Mouse (Mus musculus) midbrain, embryonic 10.5 days (tissue): ENCODE results near the gene Ube2j2. TPM values are rescaled to one million over a fixed set of nuclear protein-coding genes. Genes with fewer than 3 reads are reported as not detected.

ENCODE experiments used
- DNase-seq: peaks from one replicate; pipeline ENCODE4 v3.0.0-alpha.2; 2017; ENCODE audit warnings: low spot score
- H3K27ac ChIP-seq: fragments of 300-500 bp; sonication (generic); replicated peaks from 2 replicates; pipeline ENCODE4 v1.5.1; 2016; ENCODE audit warnings: mild to moderate bottlenecking
- H3K27me3 ChIP-seq: fragments of 300-500 bp; sonication (generic); 2 replicates; pipeline ENCODE4 v1.6.1; 2016; ENCODE audit warnings: low read depth, mild to moderate bottlenecking; ENCODE audit not compliant: poor library complexity, severe bottlenecking
- H3K36me3 ChIP-seq: fragments of 300-500 bp; sonication (generic); 2 replicates; pipeline ENCODE4 v1.6.1; 2016; ENCODE audit warnings: mild to moderate bottlenecking, moderate library complexity
- H3K4me1 ChIP-seq: fragments of 300-500 bp; sonication (generic); 2 replicates; pipeline ENCODE4 v1.6.1; 2016
- H3K4me3 ChIP-seq: fragments of 300-500 bp; sonication (generic); 2 replicates; pipeline ENCODE4 v1.5.1; 2016; ENCODE audit warnings: mild to moderate bottlenecking, moderate library complexity
- H3K9me3 ChIP-seq: fragments of 300-500 bp; sonication (generic); replicated peaks from 2 replicates; pipeline ENCODE4 v1.6.1; 2016; ENCODE audit warnings: mild to moderate bottlenecking
- WGBS: fragments of 180-500 bp; shearing (Covaris S2); methylation state at CpG from one replicate; pipeline ENCODE4 v1.1.7; 2016; 5-methylcytosine and 5-hydroxymethylcytosine counted together
- polyA plus RNA-seq: library from polyadenylated mRNA; unstranded; fragments of >200 nt; fragmentation: Nextera tagmentation; extraction: Ambion mirVana; gene quantifications from 2 replicates; pipeline ENCODE4 v1.2.1, GENCODE M21; 2016

Ube2j2 gene
- polyA plus RNA-seq, 1 experiment from 2014 or later: 161 TPM

- 0 out of 2 replicates have a peak overlapping the region, but pooled peaks have one; percentile 9 for H3K27ac ChIP-seq
- H3K9me3 ChIP-seq: 0 out of 2 replicates have a peak, but pooled peaks cover 3% of the 10 kb centered on the region
- no peaks in the 10 kb centered on the region for H3K27me3 ChIP-seq
- H3K36me3 ChIP-seq: no peaks in the 10 kb centered on the region
- no peak for DNase-seq
- 45% methylated on average over 6 of the region's 6 CpGs for WGBS
- peaks cover 9% of the 10 kb centered on the region for H3K4me1 ChIP-seq
- no peak overlapping the region for H3K4me3 ChIP-seq
Observed at GRCm38 (mm10) chr4:155972651-155973050, 29.0 kb downstream of the Ube2j2 start.

DNA sequence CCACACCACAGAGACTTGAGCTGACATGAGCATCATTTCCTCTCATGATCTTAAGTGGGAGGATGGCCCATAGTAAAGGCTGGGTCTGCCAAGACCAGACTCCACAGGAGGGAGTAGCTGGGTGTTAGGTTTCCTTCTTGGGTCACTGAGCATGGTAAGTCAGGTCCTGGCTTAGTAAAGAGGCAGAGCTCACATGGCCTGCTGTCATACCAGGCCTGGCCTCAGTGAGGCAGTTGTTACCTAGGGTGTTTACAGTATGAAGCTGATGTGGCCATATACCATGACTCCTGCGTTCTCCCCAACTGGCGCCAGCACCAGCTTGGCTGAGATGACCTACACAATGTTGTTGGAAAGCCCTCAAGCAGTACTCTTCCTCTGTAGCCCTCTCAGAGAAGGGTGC lies 29.6 kb downstream of the Ube2j2 start:
- Histone ChIP-seq H3K4me3 (no peak overlapping the region), H3K9me3 (0 out of 2 replicates have a peak, but pooled peaks cover 3% of the 10 kb centered on the region), H3K27me3 (no peaks in the 10 kb centered on the region), H3K36me3 (no peaks in the 10 kb centered on the region), H3K4me1 (peaks cover 9% of the 10 kb centered on the region), H3K27ac (0 out of 2 replicates have a peak overlapping the region, but pooled peaks have one; percentile 9)
- WGBS: 80% methylated on average over 2 of the region's 2 CpGs
- no peak for DNase-seq

DNA sequence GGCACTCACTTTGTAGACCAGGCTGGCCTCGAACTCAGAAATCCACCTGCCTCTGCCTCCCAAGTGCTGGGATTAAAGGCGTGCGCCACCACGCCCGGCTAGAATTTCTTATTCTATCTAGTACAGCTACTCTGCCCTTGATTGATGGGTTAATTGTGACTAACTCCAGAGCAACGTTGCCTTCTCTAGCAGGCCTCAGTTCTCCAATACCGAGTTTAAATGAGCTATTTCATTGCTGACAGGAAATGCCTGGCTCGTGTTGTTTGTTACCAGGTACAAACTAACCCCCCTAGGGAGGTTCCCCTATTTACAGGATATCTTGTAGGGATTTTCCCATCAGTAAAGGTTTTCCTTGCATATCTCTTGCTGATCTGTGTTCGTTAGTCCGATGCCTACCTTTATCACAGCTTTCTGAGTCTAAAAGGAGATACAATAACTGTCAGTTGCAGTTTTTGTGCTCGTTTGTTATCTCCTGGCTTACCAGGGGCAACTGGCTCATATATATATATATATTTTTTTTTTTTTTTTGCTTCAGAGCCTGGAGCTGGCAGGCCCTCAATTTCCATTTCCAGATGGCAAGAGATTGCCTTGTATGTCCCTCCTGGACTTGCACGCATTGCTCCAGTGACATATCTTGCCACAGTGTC lies 37.9 kb downstream of the Ube2j2 start:
- DNase-seq: no peak
- whole genome bisulfite sequencing: 84% methylated on average over 12 of the region's 12 CpGs

DNA sequence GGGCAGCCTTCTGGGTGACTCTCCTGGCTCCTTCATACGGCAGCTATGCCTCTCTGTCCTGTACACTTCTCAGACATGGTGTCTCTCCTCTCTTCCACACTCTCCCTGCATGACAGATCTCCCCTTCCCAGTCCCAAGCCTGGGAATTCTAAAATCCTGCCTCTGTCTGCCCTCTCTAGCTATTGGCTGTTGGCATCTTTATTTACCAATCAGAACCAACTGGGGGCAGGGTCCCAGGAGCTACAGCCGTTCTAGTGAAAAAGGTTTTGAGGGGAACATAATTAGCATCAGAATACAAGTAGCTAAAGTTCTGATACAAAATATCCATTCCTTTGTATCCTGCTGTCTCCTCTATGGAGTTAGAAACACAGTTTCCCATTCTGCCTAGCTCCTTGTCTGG lies 40.2 kb downstream of the Ube2j2 start:
- WGBS: 13% methylated on average over 2 of the region's 2 CpGs

More for the DNA sequence above, 37.9 kb downstream of the Ube2j2 start:
- Histone ChIP-seq H3K4me1 (peaks cover 8% of the 10 kb centered on the region), H3K27ac (no peak overlapping the region), H3K4me3 (no peak overlapping the region), H3K9me3 (0 out of 2 replicates have a peak, but pooled peaks cover 3% of the 10 kb centered on the region), H3K36me3 (no peaks in the 10 kb centered on the region), H3K27me3 (no peaks in the 10 kb centered on the region)

GRCm38 (mm10) chr4:155991211-155991907 lies 47.7 kb downstream of the Ube2j2 start:
- peak overlapping the region; percentile 96 for H3K27ac ChIP-seq
- no peaks in the 10 kb centered on the region; the same call in 1 of the 2 replicates for H3K9me3 ChIP-seq
- H3K4me3 ChIP-seq: peak overlapping the region; percentile 85
- H3K27me3 ChIP-seq: no peaks in the 10 kb centered on the region
- H3K4me1 ChIP-seq: peaks cover 30% of the 10 kb centered on the region
- WGBS: 91% methylated on average over 22 of the region's 22 CpGs
- peak; percentile 17 for DNase-seq
- peaks cover 26% of the 10 kb centered on the region for H3K36me3 ChIP-seq

More for the DNA sequence above, 40.2 kb downstream of the Ube2j2 start:
- Histone ChIP-seq H3K4me3 (no peak overlapping the region), H3K27me3 (no peaks in the 10 kb centered on the region), H3K4me1 (peaks cover 8% of the 10 kb centered on the region), H3K9me3 (no peaks in the 10 kb centered on the region), H3K36me3 (no peaks in the 10 kb centered on the region), H3K27ac (no peak overlapping the region)
- DNase-seq: no peak

DNA sequence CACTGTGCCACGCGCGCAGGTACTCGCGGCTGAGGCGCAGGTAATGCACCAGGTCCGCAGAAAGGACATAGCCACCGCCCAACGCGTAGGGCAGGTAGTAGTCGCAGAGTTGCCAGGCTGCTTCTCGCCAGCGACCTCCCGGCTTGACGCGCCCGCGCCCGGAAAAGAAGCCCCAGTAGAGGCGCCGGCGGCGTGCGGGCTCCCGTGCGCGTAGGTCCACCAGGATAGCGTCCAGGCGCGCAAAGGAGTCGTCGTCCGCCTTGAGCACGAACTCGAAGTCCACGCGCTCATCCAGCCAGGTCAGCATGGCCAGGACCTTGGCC lies 48.2 kb downstream of the Ube2j2 start:
- no peaks in the 10 kb centered on the region for H3K27me3 ChIP-seq

GRCm38 (mm10) chr4:155992241-155992905 lies 48.7 kb downstream of the Ube2j2 start, which contains the start of the genes B3galt6 and Sdf4:
TSS of gene B3galt6 (minus strand) at chr4:155992649.
TSS of gene Sdf4 (plus strand) at chr4:155992872.
- peaks cover 30% of the 10 kb centered on the region for H3K4me1 ChIP-seq
- H3K36me3 ChIP-seq: peaks cover 36% of the 10 kb centered on the region
- DNase-seq: peak; percentile 86
- H3K27me3 ChIP-seq: no peaks in the 10 kb centered on the region
- H3K4me3 ChIP-seq: peak within 1 kb of the TSS; percentile 85
- peak within 1 kb of the TSS; percentile 96 for H3K27ac ChIP-seq
- H3K9me3 ChIP-seq: no peaks in the 10 kb centered on the region; the same call in 1 of the 2 replicates
- under 1% methylated on average over 99 of the region's 99 CpGs for WGBS

More for the DNA sequence above, 48.2 kb downstream of the Ube2j2 start:
- no peak for DNase-seq
- Histone ChIP-seq H3K9me3 (no peaks in the 10 kb centered on the region; the same call in 1 of the 2 replicates), H3K36me3 (peaks cover 31% of the 10 kb centered on the region), H3K4me3 (peak overlapping the region; percentile 85), H3K4me1 (peaks cover 30% of the 10 kb centered on the region), H3K27ac (peak overlapping the region; percentile 96)
- 29% methylated on average over 37 of the region's 37 CpGs for WGBS

DNA sequence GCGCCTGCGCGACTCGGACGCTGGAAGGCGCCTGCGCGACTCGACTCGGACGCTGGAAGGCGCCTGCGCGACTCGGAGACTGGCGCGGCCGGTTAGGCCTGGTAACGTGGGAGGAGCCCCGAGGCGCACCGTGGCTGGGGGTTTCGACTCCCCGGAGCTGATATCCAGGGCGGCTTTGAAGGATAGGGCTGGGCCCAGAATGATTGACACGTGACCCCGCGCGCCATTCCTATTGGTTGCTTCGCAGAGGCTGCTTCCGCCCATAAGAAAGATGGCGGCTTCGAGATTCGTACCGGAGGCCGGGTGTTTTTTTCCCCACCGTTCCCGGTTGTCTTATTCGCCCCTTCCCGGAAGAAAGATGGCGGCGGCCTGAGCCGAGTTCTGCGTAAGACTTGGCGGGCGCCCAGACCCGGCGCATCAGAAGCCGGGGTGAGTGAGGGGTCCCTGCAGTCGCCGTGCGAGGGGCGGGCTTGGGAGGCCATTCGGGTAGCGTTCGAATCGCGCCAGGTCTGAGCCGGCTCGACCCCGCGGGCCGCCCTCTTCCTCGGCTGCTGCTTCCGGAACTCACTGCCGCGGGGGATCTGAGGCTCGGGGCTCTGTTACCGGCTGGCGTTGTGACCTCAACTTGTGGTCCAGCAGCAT lies 49.4 kb downstream of the Ube2j2 start:
- WGBS: under 1% methylated on average over 70 of the region's 70 CpGs
- H3K9me3 ChIP-seq: no peaks in the 10 kb centered on the region; the same call in 1 of the 2 replicates
- no peaks in the 10 kb centered on the region for H3K27me3 ChIP-seq
- H3K4me3 ChIP-seq: peak overlapping the region; percentile 85
- peaks cover 30% of the 10 kb centered on the region for H3K4me1 ChIP-seq
- peak overlapping the region; percentile 96 for H3K27ac ChIP-seq
- peaks cover 43% of the 10 kb centered on the region for H3K36me3 ChIP-seq
- DNase-seq: peak; percentile 96

DNA sequence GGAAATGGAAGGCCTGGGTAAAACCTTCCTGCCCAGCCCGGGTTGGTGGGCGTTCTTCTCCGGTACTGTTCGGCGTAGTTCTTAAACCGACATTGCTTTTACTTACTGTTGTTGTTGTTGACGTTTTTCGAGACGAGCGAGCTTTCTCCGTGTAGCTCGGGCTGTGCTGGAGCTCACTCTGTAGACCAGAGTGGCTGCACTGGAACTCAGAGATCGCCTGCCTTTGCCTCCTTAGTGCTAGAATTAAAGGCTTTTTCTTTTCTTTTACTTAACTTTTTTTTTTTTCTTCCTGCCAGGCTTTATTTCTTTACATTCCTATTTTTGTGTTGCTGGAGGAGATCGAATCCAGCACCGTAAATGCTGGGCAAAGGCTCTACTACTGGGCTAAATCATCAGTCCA lies 50.0 kb downstream of the Ube2j2 start:
- no peaks in the 10 kb centered on the region for H3K27me3 ChIP-seq
- no peaks in the 10 kb centered on the region; the same call in 1 of the 2 replicates for H3K9me3 ChIP-seq
- DNase-seq: no peak
- peak overlapping the region; percentile 85 for H3K4me3 ChIP-seq
- peak overlapping the region; percentile 96 for H3K27ac ChIP-seq
- H3K4me1 ChIP-seq: peaks cover 30% of the 10 kb centered on the region
- H3K36me3 ChIP-seq: peaks cover 49% of the 10 kb centered on the region
- WGBS: 6% methylated on average over 15 of the region's 15 CpGs

GRCm38 (mm10) chr4:156004109-156004508 lies 60.5 kb downstream of the Ube2j2 start:
- 88% methylated on average over 3 of the region's 3 CpGs for WGBS
- H3K9me3 ChIP-seq: no peaks in the 10 kb centered on the region
- peaks cover 96% of the 10 kb centered on the region for H3K36me3 ChIP-seq
- H3K4me3 ChIP-seq: no peak overlapping the region
- DNase-seq: no peak
- H3K27ac ChIP-seq: no peak overlapping the region
- no peaks in the 10 kb centered on the region for H3K27me3 ChIP-seq
- H3K4me1 ChIP-seq: no peaks in the 10 kb centered on the region

GRCm38 (mm10) chr4:156008369-156008768 lies 64.7 kb downstream of the Ube2j2 start:
- Histone ChIP-seq H3K4me3 (no peak overlapping the region), H3K27me3 (no peaks in the 10 kb centered on the region), H3K36me3 (peaks cover 97% of the 10 kb centered on the region), H3K4me1 (no peaks in the 10 kb centered on the region), H3K9me3 (no peaks in the 10 kb centered on the region), H3K27ac (no peak overlapping the region)
- 94% methylated on average over 4 of the region's 4 CpGs for WGBS
- no peak for DNase-seq
